Mouse (Mus musculus) liver, embryonic 12.5 days (tissue): ENCODE measurements at regions not wholly inside any gene's neighbourhood (a gene's known extent, or its start where the extent isn't known, plus 50 kb on each side); places are given as distances from the start of the nearest gene placed in this dataset.

ENCODE experiments used
- ATAC-seq: fragments of 200-750 bp; cut with Nextera tagmentation; 2 replicates; pipeline ENCODE4 v1.8.0; 2017; ENCODE audit warnings: moderate number of reproducible peaks, mild to moderate bottlenecking, moderate library complexity
- H3K27ac ChIP-seq: fragments of 300-500 bp; sonication (generic); 2 replicates; pipeline ENCODE4 v1.5.1; 2016; ENCODE audit warnings: mild to moderate bottlenecking
- H3K27me3 ChIP-seq: fragments of 300-500 bp; sonication (generic); replicated peaks from 2 replicates; pipeline ENCODE4 v1.6.1; 2016; ENCODE audit warnings: mild to moderate bottlenecking, moderate library complexity
- H3K36me3 ChIP-seq: fragments of 300-500 bp; sonication (generic); 2 replicates; pipeline ENCODE4 v1.6.1; 2016; ENCODE audit warnings: mild to moderate bottlenecking, moderate library complexity
- H3K4me1 ChIP-seq: fragments of 300-500 bp; sonication (generic); 2 replicates; pipeline ENCODE4 v1.6.1; 2016
- H3K4me2 ChIP-seq: fragments of 300-500 bp; sonication (generic); 2 replicates; pipeline ENCODE4 v1.6.1; 2016; ENCODE audit warnings: mild to moderate bottlenecking, moderate library complexity
- H3K4me3 ChIP-seq: fragments of 300-500 bp; sonication (generic); 2 replicates; pipeline ENCODE4 v1.5.1; 2016; ENCODE audit warnings: mild to moderate bottlenecking, moderate library complexity
- H3K9ac ChIP-seq: fragments of 300-500 bp; sonication (generic); 2 replicates; pipeline ENCODE4 v1.6.1; 2016; ENCODE audit warnings: mild to moderate bottlenecking, moderate library complexity
- H3K9me3 ChIP-seq: fragments of 300-500 bp; sonication (generic); replicated peaks from 2 replicates; pipeline ENCODE4 v1.6.1; 2016; ENCODE audit warnings: mild to moderate bottlenecking, moderate library complexity
- WGBS: fragments of 180-500 bp; shearing (Covaris S2); methylation state at CpG from one replicate; pipeline ENCODE4 v1.1.7; 2016; ENCODE audit not compliant: insufficient replicate concordance; 5-methylcytosine and 5-hydroxymethylcytosine counted together

DNA sequence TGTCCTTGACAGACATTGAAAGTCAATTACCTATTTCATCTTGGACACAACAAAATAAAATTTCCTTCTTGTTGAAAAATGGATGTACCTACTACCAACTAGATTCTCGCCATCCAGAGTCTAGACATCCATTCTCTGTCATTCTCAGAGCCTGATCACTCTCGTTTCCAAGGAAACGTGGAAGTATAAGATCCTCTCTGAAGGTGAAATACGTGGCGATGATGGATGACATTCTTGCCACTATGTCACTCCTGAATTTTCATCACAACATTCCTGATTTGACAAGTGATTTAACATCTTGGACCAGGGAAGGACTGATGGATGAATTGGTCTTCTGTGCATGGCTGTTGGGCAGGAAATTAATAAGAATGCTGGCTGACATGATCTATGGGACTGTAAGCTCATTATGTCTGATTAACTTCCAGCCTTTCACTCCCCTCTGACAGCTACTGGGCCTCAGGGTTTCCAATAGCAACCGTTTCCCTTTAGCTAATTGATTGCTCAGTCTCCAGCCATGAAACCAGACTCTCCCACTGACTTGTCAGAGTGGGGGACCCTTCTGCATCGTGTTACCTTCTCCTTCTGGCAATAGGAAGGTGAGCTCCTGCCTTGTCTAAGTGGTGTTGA lies 140.7 kb upstream of the Gm12728 start:
- ATAC-seq, result no peak

DNA sequence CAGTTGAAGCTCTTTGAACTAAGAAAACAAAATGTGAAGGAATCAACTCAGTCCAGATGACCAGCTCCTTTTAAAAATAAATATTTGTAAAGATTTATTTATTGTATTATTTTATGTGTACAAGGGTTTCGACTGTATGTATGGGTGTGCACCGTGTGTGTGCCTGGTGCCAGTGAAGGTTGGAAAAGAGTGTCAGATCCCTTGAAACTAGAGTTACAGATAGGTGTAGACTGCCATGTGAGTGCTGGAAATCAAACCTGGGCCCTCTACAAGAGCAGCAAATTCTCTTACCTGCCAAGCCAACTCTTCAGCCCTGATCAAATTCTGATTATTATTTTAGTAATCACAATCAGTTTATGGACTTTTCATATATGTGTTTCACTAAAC lies 140.2 kb upstream of the Gm12728 start:
- Histone ChIP-seq H3K27me3 (no peaks in the 10 kb centered on the region), H3K4me2 (no peak overlapping the region), H3K27ac (no peak overlapping the region), H3K4me1 (no peaks in the 10 kb centered on the region), H3K9ac (no peak overlapping the region), H3K36me3 (no peaks in the 10 kb centered on the region), H3K9me3 (no peaks in the 10 kb centered on the region), H3K4me3 (no peak overlapping the region)
- WGBS, result 66% methylated on average over 2 of the region's 2 CpGs
- no peak for ATAC-seq

More for the DNA sequence above, 140.7 kb upstream of the Gm12728 start:
- no peaks in the 10 kb centered on the region for H3K9me3 ChIP-seq
- H3K27me3 ChIP-seq, result no peaks in the 10 kb centered on the region
- H3K36me3 ChIP-seq, result no peaks in the 10 kb centered on the region
- no peak overlapping the region for H3K9ac ChIP-seq
- H3K4me2 ChIP-seq, result no peak overlapping the region
- 49% methylated on average over 7 of the region's 7 CpGs for WGBS
- H3K27ac ChIP-seq, result no peak overlapping the region
- H3K4me1 ChIP-seq, result no peaks in the 10 kb centered on the region
- no peak overlapping the region for H3K4me3 ChIP-seq

DNA sequence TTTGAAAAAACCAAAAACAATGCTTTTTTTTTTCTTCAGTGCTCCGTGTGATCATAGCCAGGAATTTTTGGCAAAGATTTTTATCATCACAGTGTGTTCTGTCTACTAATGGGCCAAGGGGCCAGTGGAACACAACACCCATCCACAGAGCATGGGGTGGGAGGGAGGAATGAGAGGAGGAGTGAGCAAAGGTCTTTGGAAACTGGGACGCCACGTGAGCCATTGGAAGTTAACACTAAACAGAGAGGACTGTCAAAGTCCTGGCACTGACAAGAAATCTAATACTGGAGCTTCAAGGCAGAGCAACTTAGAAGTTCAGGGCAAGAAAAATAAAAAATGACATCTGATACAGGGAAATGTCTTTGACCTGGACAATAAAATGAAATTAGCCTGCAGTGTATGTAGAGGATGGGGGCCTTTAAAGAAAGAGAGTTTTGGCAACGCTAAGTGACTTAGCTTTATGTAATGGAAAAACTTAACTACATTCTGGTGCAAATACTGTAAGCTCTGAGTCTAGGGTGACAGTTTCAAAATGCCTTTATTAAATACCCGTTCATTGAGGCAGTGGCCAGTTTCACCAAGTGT lies 133.5 kb upstream of the Gm12728 start:
- 50% methylated on average over 5 of the region's 5 CpGs for WGBS
- Histone ChIP-seq H3K27ac (no peak overlapping the region), H3K4me3 (no peak overlapping the region), H3K27me3 (no peaks in the 10 kb centered on the region), H3K4me2 (no peak overlapping the region), H3K9me3 (no peaks in the 10 kb centered on the region), H3K36me3 (no peaks in the 10 kb centered on the region), H3K4me1 (no peaks in the 10 kb centered on the region), H3K9ac (no peak overlapping the region)
- no peak for ATAC-seq

DNA sequence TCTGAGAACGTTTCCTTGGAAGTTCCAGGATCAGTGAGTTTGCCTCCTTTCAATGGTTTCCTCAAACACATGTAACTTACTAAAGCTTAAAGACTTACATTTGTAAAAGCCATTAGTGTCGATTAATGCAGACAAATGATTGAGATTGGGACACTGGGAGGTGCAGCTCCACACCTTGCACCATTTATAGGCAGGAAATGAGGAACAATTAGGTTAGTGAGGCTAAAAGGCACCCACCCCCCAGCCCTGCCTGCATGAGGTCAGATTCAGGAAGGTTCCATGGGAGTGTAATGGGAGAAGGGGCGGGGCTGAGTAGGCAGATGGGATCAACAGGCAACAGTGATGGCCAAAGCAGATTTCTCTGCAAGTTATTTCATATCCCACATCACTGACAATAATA lies 131.1 kb upstream of the Gm12728 start:
- Histone ChIP-seq H3K27me3 (no peaks in the 10 kb centered on the region), H3K9ac (no peak overlapping the region), H3K4me3 (no peak overlapping the region), H3K27ac (no peak overlapping the region), H3K4me1 (no peaks in the 10 kb centered on the region), H3K9me3 (no peaks in the 10 kb centered on the region), H3K4me2 (no peak overlapping the region), H3K36me3 (no peaks in the 10 kb centered on the region)
- WGBS, result 68% methylated on average over 3 of the region's 3 CpGs
- ATAC-seq, result no peak

DNA sequence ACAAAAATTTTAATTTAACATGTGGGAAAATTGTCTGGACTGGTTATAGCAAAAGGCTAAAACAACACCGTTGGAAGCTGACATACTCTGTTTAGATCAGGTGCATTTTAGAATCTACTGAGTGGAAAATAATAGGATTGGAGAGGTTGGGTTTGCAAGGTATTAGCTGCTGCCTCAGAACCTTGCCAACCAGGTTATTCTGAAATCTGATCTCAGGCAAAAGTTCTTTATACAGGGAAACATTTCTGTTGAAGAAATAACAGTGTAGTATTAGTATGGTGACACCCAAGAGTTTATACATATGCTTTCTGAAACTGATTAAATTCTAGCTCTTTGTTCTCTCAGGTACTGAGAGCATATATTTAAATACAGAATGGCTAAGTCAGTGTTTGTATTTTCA lies 113.0 kb upstream of the Gm12728 start:
- no peaks in the 10 kb centered on the region for H3K9me3 ChIP-seq
- no peaks in the 10 kb centered on the region for H3K4me1 ChIP-seq
- H3K36me3 ChIP-seq, result no peaks in the 10 kb centered on the region
- H3K4me2 ChIP-seq, result no peak overlapping the region
- ATAC-seq, result no peak
- no peak overlapping the region for H3K27ac ChIP-seq
- no peak overlapping the region for H3K9ac ChIP-seq
- H3K27me3 ChIP-seq, result no peaks in the 10 kb centered on the region
- 57% methylated on average over 1 of the region's 1 CpGs for WGBS
- H3K4me3 ChIP-seq, result no peak overlapping the region

DNA sequence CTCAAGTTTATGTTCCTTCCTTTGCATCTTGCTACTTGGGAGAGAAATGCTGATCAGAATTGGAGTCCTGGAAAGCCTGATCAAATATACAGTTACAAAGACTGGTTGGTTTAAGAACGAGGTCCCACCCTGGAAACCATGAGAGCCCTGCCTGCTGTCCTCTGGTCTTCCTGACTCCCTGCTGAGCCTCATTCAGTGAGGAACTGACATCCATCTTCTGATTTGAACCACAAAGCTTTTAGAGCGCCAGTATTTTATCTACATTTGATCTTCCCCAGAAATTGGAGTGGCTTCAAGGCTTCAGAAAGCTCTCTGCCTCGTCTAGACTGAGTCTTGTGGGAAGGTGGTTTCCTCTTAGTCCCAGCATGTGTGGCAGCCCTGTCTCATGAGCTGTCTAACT lies 99.0 kb upstream of the Gm12728 start:
- no peaks in the 10 kb centered on the region for H3K9me3 ChIP-seq
- WGBS, result 27% methylated on average over 3 of the region's 3 CpGs
- no peak overlapping the region for H3K27ac ChIP-seq
- no peak overlapping the region for H3K4me3 ChIP-seq
- no peaks in the 10 kb centered on the region for H3K36me3 ChIP-seq
- no peak overlapping the region for H3K4me2 ChIP-seq
- no peak for ATAC-seq
- no peak overlapping the region for H3K9ac ChIP-seq
- no peaks in the 10 kb centered on the region for H3K4me1 ChIP-seq
- H3K27me3 ChIP-seq, result no peaks in the 10 kb centered on the region

DNA sequence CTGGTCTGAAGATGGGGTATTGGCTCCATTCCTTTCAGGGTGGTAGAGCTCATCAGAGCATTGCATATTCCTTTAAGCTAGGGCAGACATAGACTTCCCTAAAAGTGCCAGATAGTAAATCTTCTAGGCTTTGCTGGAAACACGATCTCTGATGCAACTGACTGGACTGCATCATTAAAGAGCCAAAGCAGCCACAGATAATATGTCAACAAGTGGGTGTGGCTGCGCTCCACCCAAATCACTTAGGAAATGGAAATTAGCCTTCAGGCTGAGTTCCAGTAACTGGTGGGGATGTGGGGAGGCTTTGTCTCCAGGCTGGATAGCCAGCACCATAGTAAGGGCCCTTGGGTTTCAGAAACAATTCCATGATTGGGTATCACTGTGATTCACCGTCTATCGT lies 97.3 kb upstream of the Gm12728 start:
- Histone ChIP-seq H3K9ac (no peak overlapping the region), H3K4me1 (no peaks in the 10 kb centered on the region), H3K27ac (no peak overlapping the region), H3K4me3 (no peak overlapping the region), H3K4me2 (no peak overlapping the region), H3K27me3 (no peaks in the 10 kb centered on the region), H3K9me3 (no peaks in the 10 kb centered on the region), H3K36me3 (no peaks in the 10 kb centered on the region)
- ATAC-seq, result no peak
- 71% methylated on average over 4 of the region's 4 CpGs for WGBS

DNA sequence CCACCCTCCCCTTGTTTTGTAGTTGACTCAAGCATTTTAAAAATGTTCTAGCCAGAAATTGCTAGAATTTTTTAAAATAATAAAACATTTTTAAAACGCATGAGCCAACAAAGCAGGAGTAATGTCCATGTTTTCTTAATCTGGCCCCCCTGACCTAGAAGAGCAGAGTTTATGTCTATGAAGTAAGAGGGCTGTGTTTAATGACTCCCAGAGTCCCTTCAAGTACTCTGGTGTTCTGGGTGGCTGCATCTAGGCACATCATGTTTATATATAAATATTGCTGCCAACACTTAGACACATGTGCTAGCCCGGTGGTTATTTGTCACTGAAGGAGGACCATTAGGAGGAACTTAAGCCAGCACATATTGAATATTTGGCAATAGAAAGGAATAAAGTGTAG lies 93.8 kb upstream of the Gm12728 start:
- Histone ChIP-seq H3K9me3 (no peaks in the 10 kb centered on the region), H3K4me1 (no peaks in the 10 kb centered on the region), H3K27ac (no peak overlapping the region), H3K27me3 (no peaks in the 10 kb centered on the region), H3K9ac (no peak overlapping the region), H3K4me2 (no peak overlapping the region), H3K4me3 (no peak overlapping the region), H3K36me3 (no peaks in the 10 kb centered on the region)
- WGBS, result 57% methylated on average over 2 of the region's 2 CpGs
- ATAC-seq, result no peak

DNA sequence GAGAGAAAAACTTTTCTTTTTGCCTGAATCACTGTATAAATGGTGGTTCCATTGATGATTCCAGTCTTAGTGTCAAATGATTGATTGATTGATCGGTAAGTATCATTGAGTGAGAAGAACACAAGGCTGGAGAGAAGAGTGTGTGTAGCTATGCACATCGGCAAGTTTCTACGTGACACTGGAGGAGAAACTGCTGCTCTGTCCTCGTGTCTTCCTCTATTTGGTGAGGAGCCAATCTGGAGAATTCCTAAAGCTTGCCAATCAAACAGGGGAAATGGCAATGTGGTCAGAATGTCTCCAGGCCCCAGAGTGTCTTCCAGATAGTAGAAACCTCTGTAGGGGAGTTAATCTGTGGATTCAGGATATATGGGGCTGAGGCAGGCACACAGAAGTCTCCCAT lies 92.5 kb upstream of the Gm12728 start:
- Histone ChIP-seq H3K4me3 (no peak overlapping the region), H3K9ac (no peak overlapping the region), H3K9me3 (no peaks in the 10 kb centered on the region), H3K4me1 (no peaks in the 10 kb centered on the region), H3K4me2 (no peak overlapping the region), H3K27ac (no peak overlapping the region), H3K36me3 (no peaks in the 10 kb centered on the region), H3K27me3 (no peaks in the 10 kb centered on the region)
- WGBS, result 68% methylated on average over 4 of the region's 4 CpGs
- no peak for ATAC-seq

DNA sequence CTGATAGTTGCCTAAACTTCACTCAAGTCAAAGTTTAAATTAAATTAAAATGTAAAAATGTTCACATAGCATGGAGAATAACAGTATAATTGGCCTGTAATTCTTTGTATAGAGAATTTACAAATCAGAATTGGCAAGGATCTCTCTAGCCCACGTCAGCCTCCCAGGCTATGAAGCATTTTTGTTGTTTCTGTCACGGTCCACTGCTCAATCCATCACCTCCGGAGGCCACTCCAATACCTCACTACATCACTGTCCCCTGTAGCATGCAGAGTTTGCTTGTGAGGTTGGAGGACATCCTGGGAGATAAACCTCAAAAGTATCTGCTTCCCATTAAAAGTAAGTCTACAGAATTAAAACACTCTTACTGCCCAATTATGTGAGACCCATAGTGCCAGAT lies 87.6 kb upstream of the Gm12728 start:
- 56% methylated on average over 3 of the region's 3 CpGs for WGBS
- no peak for ATAC-seq
- Histone ChIP-seq H3K27ac (no peak overlapping the region), H3K9ac (no peak overlapping the region), H3K4me2 (no peak overlapping the region), H3K4me1 (no peaks in the 10 kb centered on the region), H3K9me3 (no peaks in the 10 kb centered on the region), H3K4me3 (no peak overlapping the region), H3K27me3 (no peaks in the 10 kb centered on the region), H3K36me3 (no peaks in the 10 kb centered on the region)

DNA sequence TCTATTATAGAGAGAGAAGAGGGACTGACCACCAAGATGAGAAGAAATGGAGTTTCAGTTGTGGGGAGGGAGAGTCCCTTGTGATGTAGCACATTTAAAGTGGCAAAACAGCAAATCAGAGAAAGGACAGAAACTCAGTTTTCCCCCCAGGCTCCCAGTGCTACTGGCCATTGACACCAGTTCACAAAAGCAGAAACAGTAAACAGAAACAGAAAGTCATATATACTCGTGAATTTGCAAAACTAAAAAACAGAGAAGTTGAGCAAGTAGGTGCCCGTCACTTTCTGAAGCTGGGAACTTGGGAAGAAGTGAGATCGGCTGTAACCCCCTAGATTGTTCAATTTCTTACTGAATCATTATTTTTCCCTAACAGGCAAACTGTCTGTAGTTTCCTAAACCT lies 86.3 kb upstream of the Gm12728 start:
- Histone ChIP-seq H3K27me3 (no peaks in the 10 kb centered on the region), H3K4me1 (no peaks in the 10 kb centered on the region), H3K36me3 (no peaks in the 10 kb centered on the region), H3K9ac (no peak overlapping the region), H3K4me3 (no peak overlapping the region), H3K4me2 (no peak overlapping the region), H3K9me3 (no peaks in the 10 kb centered on the region), H3K27ac (no peak overlapping the region)
- no peak for ATAC-seq
- WGBS, result 54% methylated on average over 3 of the region's 3 CpGs

DNA sequence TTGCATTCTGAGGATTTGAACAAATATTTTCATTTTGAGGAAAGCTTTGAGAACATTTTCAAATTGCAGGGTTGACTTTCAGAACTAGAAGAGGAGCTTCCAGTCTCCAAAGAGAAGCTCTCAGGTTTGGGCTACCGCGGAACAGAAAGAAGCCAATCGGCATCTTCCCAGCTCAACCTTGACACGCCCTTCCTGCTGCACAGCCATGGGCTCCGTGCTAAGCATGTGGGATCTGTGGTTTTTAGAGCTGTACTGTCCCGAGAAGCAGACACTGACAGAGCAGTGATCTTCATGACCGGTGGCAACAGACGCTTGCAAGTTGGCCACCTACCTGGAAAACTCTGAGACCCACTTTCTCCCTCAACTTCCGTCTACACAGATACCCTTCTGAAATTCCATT lies 85.4 kb upstream of the Gm12728 start:
- no peaks in the 10 kb centered on the region for H3K4me1 ChIP-seq
- 65% methylated on average over 9 of the region's 9 CpGs for WGBS
- H3K9me3 ChIP-seq, result no peaks in the 10 kb centered on the region
- no peak overlapping the region for H3K4me2 ChIP-seq
- H3K4me3 ChIP-seq, result no peak overlapping the region
- no peaks in the 10 kb centered on the region for H3K27me3 ChIP-seq
- no peak for ATAC-seq
- no peak overlapping the region for H3K9ac ChIP-seq
- no peak overlapping the region for H3K27ac ChIP-seq
- no peaks in the 10 kb centered on the region for H3K36me3 ChIP-seq

DNA sequence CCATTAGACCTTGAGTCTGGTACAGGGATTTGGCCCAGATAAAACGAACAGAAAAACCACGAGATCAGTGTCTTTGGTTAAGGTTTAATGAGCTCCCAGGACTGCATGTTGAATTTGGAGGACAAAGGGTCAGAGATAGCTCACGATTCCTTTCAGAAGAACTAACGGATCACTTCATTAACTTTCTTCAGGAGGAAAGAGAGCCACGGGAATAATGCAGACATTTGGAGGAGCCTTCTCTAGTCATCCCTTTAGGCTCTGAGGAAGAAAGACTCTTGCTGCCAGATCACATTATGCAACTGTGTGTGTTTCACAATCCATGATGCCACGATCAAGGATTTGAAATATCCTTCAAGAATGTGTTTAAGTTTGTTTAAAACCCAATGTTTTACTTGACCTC lies 83.7 kb upstream of the Gm12728 start:
- 52% methylated on average over 6 of the region's 6 CpGs for WGBS
- ATAC-seq, result no peak
- H3K4me2 ChIP-seq, result no peak overlapping the region

More for the DNA sequence above, 83.7 kb upstream of the Gm12728 start:
- Histone ChIP-seq H3K36me3 (no peaks in the 10 kb centered on the region), H3K4me3 (no peak overlapping the region), H3K27ac (no peak overlapping the region), H3K9me3 (no peaks in the 10 kb centered on the region), H3K4me1 (no peaks in the 10 kb centered on the region), H3K27me3 (no peaks in the 10 kb centered on the region), H3K9ac (no peak overlapping the region)
